Mouse (Mus musculus) brain, embryonic 14.5 days (tissue): ENCODE measurements around the gene Ncapd2. TPM values are rescaled to one million over a fixed set of nuclear protein-coding genes. Genes with fewer than 3 reads are reported as not detected.
A peak's percentile ranks its signal among the peaks of the same experiment; 100 is the strongest.

Experiments used
- DNase-seq: peaks from one replicate; pipeline ENCODE4 v3.0.0-alpha.2; 2011; ENCODE audit warnings: low read depth
- CTCF ChIP-seq: fragments of 200-500 bp; IDR thresholded peaks from 2 replicates; pipeline ENCODE4 v1.5.1; 2012; ENCODE audit warnings: inconsistent platforms, mild to moderate bottlenecking, moderate library complexity, borderline replicate concordance; ENCODE audit not compliant: insufficient read depth, insufficient read length; ENCODE audit errors: extremely low read depth
- POLR2A ChIP-seq: fragments of 200-500 bp; IDR thresholded peaks from 2 replicates; pipeline ENCODE4 v1.6.1; 2012; ENCODE audit warnings: mild to moderate bottlenecking, inconsistent platforms, borderline replicate concordance; ENCODE audit not compliant: poor library complexity, insufficient read depth, insufficient read length, severe bottlenecking; ENCODE audit errors: extremely low read depth
- polyA plus RNA-seq: library from polyadenylated mRNA; depleted of rRNA; stranded (reverse); fragments of >200 nt; gene quantifications from 2 replicates; pipeline ENCODE4 v1.2.3, GENCODE M21; 2012

Gene Ncapd2
- polyA plus RNA-seq, 1 experiment = 169 TPM

DNA sequence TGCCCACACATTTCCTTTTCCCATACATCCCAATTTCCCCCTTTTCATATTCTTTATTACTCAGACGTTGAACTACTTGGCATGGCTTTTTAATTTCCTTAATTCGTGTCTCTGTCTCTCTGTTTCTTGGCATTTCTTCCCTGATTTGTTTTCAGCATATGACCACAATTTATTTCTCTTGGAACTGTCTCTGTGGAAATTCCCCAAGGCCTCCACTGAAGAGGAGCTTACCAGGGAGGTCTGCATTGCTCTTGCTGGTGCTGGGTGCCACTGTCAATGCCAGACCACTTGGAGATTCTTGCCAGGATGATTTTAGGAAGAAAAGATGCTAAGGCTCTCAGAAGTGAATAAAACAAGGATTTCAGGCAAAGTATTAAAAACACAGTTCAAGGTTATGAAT, 21.1 kb upstream of the Ncapd2 start:
- no peak for TF ChIP-seq POLR2A
- TF ChIP-seq CTCF = no peak
- no peak for DNase-seq

DNA sequence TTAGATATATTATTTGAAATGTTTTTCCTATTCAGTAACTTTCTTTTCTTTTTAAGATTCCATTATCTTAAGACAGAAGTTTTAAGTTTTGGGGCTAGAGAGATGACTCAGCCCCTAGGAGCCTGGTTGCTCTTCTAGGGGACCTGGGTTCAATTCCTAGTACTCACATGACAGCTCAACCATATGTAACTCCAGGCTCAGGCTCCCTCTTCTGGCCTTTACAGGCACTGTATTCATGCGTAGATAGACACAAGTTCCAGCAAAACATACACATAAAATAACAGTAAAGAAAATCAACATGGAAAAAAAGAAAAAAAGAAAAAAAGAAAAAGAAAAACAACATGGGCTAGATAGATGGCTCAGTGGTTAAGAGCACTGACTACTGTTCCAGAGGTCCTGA, 18.9 kb upstream of the Ncapd2 start:
- TF ChIP-seq CTCF (no peak), POLR2A (no peak)

DNA sequence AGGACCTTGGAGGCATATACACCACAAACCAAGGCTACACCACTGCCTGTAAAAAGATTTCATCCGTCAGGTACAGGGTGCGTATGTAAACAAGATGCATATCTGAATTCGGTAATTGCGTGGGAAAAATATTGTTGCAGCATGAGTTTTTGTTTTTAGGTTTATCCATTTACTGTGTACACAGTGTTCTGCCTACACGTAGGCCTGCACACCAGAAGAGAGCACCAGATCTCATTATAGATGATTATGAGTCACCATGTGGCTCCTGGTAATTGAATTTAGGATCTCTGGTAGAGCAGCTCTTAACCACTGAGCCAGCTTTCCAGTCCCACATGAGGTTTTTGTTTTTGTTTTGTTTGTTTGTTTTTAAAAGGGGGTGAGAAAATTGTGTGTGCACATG, 5.7 kb upstream of the Ncapd2 start:
- TF ChIP-seq POLR2A (no peak), CTCF (no peak)
- DNase-seq = no peak

More for the DNA sequence above, 18.9 kb upstream of the Ncapd2 start:
- DNase-seq = no peak

DNA sequence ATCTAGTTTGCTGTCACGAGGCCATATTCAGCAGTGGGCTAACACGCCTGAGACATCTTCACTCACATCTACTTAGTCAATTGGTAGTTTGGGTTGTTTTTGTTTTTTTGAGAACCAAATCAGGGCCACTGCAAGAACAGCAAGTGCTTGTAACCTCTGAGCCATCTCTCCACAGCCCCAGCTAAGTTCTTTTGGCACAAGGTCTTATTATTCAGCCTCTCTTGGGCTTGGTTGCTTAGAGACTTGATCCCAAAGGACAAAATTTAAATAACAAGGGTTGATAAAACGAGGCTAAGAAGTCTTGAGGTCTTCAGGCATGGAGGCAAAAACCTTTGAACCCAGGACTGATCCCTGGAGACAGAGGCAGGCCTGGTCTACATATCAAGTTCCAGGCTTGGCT, 4.8 kb upstream of the Ncapd2 start:
- peak; percentile 30 for DNase-seq
- no peak for TF ChIP-seq CTCF
- no peak for TF ChIP-seq POLR2A

DNA sequence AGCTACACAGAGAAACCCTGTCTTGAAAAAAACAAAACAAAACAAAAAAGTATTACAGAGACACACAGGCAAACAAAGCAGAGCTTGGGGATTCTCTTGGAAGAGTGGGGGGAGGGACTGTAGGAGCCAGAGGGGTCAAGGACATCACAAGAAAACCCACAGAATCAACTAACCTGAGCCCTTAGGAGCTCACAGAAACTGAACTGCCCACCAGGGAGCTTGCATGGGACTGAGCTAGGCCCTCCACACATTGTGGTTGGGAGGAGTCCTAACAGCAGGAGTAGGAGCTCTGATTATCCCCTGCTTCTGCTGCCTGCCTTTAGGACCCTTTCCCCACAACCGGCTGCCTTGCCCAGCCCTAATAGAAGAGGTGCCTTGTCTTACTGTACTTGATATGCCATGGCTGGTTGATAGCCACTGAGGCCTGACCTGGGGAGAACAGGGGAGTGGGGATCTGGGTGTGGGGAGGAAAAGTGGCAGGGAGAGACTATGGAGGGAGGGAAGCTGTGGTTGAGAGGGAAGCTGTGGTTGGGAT, 4.1 kb upstream of the Ncapd2 start:
- no peak for TF ChIP-seq POLR2A
- TF ChIP-seq CTCF = no peak
- DNase-seq = no peak

DNA sequence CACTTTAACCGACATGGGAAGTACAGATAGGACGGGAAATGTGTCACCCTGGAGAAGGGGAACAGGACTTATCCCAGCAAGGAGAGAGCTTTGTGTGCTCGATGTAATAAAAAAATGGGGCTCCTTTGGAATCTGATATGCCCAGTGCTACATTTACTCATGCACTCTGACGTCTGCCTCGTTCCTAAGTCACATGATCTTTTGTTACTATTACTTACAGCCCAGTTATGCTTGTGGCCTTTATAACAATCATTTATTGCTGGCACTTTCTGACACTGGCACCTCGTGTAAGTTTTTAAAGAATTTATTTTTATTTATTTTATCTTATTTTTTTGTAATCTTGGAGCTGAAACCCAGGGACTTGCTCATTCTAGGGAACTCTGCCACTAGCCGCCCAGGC, 1.9 kb upstream of the Ncapd2 start:
- TF ChIP-seq CTCF = no peak
- TF ChIP-seq POLR2A = no peak
- DNase-seq = no peak

DNA sequence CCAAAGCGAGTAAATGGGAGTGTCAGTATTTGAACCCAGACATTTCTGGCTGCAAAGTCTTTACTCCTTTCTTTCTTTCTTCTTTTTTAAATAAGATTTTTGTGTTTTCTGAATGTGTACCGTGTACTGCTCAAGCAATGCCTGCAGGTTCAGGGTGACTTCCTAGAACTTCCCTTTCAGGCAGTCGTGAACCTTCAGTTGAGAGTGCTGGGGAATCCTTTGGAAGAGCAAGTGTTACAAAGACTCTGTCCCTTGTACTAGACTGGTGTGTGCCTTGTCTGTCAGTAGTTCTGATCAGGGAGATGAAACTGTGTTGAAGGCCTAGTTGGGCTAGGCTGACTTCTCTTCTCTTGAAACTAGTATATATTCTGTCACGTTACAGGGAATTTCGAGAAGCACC, 1.3 kb upstream of the Ncapd2 start:
- TF ChIP-seq POLR2A = no peak
- TF ChIP-seq CTCF = no peak
- no peak for DNase-seq

DNA sequence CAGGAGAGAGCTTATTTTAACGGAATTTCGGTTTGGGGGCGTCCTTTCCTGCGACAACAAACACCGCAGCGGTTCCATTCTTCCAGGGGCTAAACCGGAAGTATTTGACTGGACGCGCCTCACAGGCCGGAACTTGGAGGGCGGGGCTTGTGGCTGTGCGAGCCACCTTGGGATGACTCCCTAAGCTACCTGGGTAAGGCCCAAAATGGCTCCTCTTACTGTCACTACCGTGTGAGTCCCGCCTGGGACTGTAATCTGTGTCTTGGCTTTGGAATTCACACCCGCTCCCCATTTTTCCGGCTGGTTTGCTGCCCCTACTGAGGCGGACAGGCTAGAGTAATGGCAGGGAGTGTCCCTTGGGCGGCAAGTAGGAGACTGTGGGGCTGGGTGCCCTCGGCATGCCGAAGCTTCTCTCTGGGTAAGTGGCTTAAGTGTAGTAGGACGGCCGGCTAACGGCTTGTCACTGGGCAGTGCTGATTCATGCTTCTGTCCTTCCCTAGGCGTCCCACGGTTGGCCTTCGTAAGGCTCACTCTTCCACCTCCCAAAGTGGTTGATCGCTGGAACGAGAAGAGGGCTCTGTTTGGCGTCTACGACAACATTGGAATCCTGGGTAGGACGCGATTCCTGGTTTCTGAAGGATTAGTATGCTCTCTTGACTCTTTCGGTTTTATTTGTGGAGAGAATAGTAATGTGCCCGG, 664 bp upstream of the Ncapd2 start:
- peak; percentile 98 for DNase-seq
- TF ChIP-seq POLR2A (no peak), CTCF (no peak)

- peak; percentile 32 for DNase-seq
- TF ChIP-seq CTCF (no peak), POLR2A (no peak)
Measured at GRCm38 (mm10) chr6:125190816-125191215, 685 bp downstream of the Ncapd2 start.

GRCm38 (mm10) chr6:125186203-125186602, 5.3 kb downstream of the Ncapd2 start:
- no peak for DNase-seq
- TF ChIP-seq CTCF (no peak), POLR2A (no peak)

DNA sequence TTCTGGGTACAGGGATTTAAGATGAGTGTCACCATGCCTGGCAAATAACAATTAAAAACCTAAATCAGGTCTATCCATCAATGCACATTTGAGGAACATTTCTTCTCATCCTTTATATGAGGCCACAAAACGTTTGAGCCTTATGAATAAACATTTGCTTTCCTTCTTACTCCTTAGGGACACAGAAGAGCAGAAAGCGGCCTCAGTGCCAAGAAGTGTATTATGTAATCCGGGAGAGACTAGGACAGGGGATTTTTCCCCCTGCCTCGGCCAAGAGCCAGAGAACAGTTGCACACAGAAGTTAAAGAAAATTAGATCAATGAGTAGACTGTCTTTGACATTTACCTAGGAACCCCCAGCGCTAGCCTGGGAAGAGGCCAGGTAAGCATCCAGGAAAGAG, 9.4 kb downstream of the Ncapd2 start:
- TF ChIP-seq CTCF (no peak), POLR2A (no peak)

DNA sequence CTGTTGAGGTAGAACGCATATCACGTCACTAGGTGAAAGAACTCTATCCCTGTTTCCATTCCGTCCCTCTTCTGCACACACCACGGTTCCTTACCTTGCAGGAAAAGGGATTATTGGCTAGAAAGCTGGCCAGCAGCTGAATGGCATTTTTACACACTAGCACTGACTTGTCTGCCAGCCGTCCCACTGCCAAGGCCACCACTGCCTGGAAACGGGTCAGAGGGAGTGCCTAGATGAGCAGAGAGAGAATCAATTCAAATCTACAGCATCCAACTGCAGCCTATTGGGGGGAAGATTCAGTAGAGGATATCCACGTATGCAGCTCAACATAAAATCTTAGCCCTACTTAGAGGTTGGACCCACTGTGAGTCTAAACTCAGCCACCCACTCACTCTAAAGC, 11.9 kb downstream of the Ncapd2 start:
- no peak for TF ChIP-seq CTCF
- no peak for TF ChIP-seq POLR2A
- no peak for DNase-seq

More for the DNA sequence above, 9.4 kb downstream of the Ncapd2 start:
- no peak for DNase-seq

- TF ChIP-seq POLR2A = no peak
- no peak for TF ChIP-seq CTCF
- DNase-seq = no peak
Measured at GRCm38 (mm10) chr6:125175469-125175868, 16.0 kb downstream of the Ncapd2 start.
